Mouse (Mus musculus): ENCODE measurements around the gene Zfp341. TPM values are rescaled to one million over a fixed set of nuclear protein-coding genes. Genes with fewer than 3 reads are reported as not detected.

Gene Zfp341
- polyA plus RNA-seq, 1 experiment from 2014 or later, result 1.1 TPM

DNA sequence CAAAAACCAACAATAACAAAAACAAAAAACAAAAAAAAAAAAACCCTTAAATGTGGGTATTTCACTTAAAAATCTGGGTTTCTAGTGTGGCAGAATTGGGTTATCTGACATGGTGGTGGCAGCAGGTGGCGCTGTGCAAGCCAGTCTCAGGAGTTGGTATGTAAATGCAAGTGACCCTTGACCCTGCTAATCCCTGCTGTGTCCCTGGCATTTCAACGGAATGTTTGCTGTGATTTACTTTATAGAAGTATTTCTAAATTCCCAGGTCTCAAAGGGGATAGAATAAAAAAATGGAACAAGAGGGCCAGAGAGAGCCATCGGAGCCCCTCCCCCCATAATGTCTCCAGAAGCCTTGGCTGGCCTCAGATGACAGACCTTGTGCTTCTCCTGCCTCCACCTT, 35.0 kb downstream of the Zfp341 start:
- Histone ChIP-seq H3K9ac (ENCODE audit: low read length) (no peak overlapping the region), H3K27ac (replicated peaks in 1 of 2; ENCODE audit: control insufficient read depth in 1 of 2, insufficient read depth in 1 of 2, low read depth in 2 of 2, low read length in 2 of 2) (no peak overlapping the region), H3K27me3 (ENCODE audit: control insufficient read depth, insufficient read depth, low read length) (no peaks in the 10 kb centered on the region), H3K4me2 (ENCODE audit: low read length) (no peak overlapping the region), H3K4me1 (ENCODE audit: control insufficient read depth in 2 of 2, insufficient read depth in 2 of 2, low read length in 2 of 2) (no peaks in the 10 kb centered on the region), H3K36me3 (ENCODE audit: control insufficient read depth, insufficient read depth, low read length) (peaks cover 10% of the 10 kb centered on the region; the same call in 1 of the 2 replicates), H3K4me3 (ENCODE audit: control insufficient read depth in 1 of 2, insufficient read depth in 1 of 2, low read depth in 1 of 2, low read length in 2 of 2) (no peak overlapping the region), H3K9me3 (ENCODE audit: control insufficient read depth, low read length) (no peaks in the 10 kb centered on the region)
- 20% methylated on average over 3 of the region's 3 CpGs for WGBS
- ATAC-seq (ENCODE audit: insufficient number of reproducible peaks, insufficient read depth, low FRiP score, low read depth), result no peak

GRCm38 (mm10) chr2:154650404-154650803, 37.3 kb downstream of the Zfp341 start:
- Histone ChIP-seq H3K27ac (replicated peaks in 1 of 2; ENCODE audit: control insufficient read depth in 1 of 2, insufficient read depth in 1 of 2, low read depth in 2 of 2, low read length in 2 of 2) (no peak overlapping the region), H3K4me2 (ENCODE audit: low read length) (no peak overlapping the region), H3K4me1 (ENCODE audit: control insufficient read depth in 2 of 2, insufficient read depth in 2 of 2, low read length in 2 of 2) (no peaks in the 10 kb centered on the region), H3K36me3 (ENCODE audit: control insufficient read depth, insufficient read depth, low read length) (no peaks in the 10 kb centered on the region), H3K4me3 (ENCODE audit: control insufficient read depth in 1 of 2, insufficient read depth in 1 of 2, low read depth in 1 of 2, low read length in 2 of 2) (no peak overlapping the region), H3K9me3 (ENCODE audit: control insufficient read depth, low read length) (no peaks in the 10 kb centered on the region), H3K9ac (ENCODE audit: low read length) (no peak overlapping the region), H3K27me3 (ENCODE audit: control insufficient read depth, insufficient read depth, low read length) (no peaks in the 10 kb centered on the region)
- no peak for ATAC-seq (ENCODE audit: insufficient number of reproducible peaks, insufficient read depth, low FRiP score, low read depth)
- WGBS, result 84% methylated on average over 3 of the region's 3 CpGs

DNA sequence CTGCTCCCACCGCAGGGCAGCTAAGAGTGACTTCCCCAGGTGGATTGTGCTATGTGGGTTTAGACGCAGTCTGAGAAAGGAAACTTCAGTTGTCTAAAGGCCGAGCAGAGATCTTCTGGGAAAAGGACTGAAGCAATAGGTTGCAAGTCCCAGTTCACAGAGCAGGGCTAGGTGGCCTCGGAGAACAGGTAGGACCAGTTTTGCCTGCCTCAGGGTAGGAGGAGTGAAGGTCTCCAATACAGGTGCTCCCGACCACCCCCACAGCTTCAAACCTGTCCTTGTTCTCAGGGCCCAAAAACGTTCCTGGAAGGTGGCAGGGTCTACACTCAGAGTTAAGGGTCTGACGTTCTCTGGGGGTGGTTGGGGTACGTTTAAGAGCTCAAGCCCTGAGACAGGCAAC, 38.3 kb downstream of the Zfp341 start, which contains the start of gene Chmp4b:
Chmp4b (plus strand) TSS at position 343 of the 400 bp plus-strand sequence.
- H3K27ac ChIP-seq (replicated peaks in 1 of 2; ENCODE audit: control insufficient read depth in 1 of 2, insufficient read depth in 1 of 2, low read depth in 2 of 2, low read length in 2 of 2), result no peak within 1 kb of the TSS
- ATAC-seq (ENCODE audit: insufficient number of reproducible peaks, insufficient read depth, low FRiP score, low read depth), result no peak
- H3K4me3 ChIP-seq (ENCODE audit: control insufficient read depth in 1 of 2, insufficient read depth in 1 of 2, low read depth in 1 of 2, low read length in 2 of 2), result no peak within 1 kb of the TSS
- no peak within 1 kb of the TSS for H3K9ac ChIP-seq (ENCODE audit: low read length)
- no peaks in the 10 kb centered on the region for H3K36me3 ChIP-seq (ENCODE audit: control insufficient read depth, insufficient read depth, low read length)
- no peaks in the 10 kb centered on the region for H3K9me3 ChIP-seq (ENCODE audit: control insufficient read depth, low read length)
- H3K27me3 ChIP-seq (ENCODE audit: control insufficient read depth, insufficient read depth, low read length), result no peaks in the 10 kb centered on the region
- H3K4me2 ChIP-seq (ENCODE audit: low read length), result no peak within 1 kb of the TSS
- H3K4me1 ChIP-seq (ENCODE audit: control insufficient read depth in 2 of 2, insufficient read depth in 2 of 2, low read length in 2 of 2), result peaks cover 0 to 4% of the 10 kb centered on the region in 2 experiments; a peak in 1 of 4 replicates
- 46% methylated on average over 8 of the region's 8 CpGs for whole genome bisulfite sequencing

- Histone ChIP-seq H3K9me3 (ENCODE audit: control insufficient read depth, low read length) (no peaks in the 10 kb centered on the region), H3K27me3 (ENCODE audit: control insufficient read depth, insufficient read depth, low read length) (no peaks in the 10 kb centered on the region), H3K4me2 (ENCODE audit: low read length) (no peak overlapping the region), H3K9ac (ENCODE audit: low read length) (no peak overlapping the region), H3K4me3 (ENCODE audit: control insufficient read depth in 1 of 2, insufficient read depth in 1 of 2, low read depth in 1 of 2, low read length in 2 of 2) (no peak overlapping the region), H3K36me3 (ENCODE audit: control insufficient read depth, insufficient read depth, low read length) (no peaks in the 10 kb centered on the region), H3K27ac (replicated peaks in 1 of 2; ENCODE audit: control insufficient read depth in 1 of 2, insufficient read depth in 1 of 2, low read depth in 2 of 2, low read length in 2 of 2) (no peak overlapping the region), H3K4me1 (ENCODE audit: control insufficient read depth in 2 of 2, insufficient read depth in 2 of 2, low read length in 2 of 2) (peaks cover 8 to 23% of the 10 kb centered on the region in 2 experiments)
- no peak for ATAC-seq (ENCODE audit: insufficient number of reproducible peaks, insufficient read depth, low FRiP score, low read depth)
- 85% methylated on average over 12 of the region's 12 CpGs for WGBS
Measured at GRCm38 (mm10) chr2:154654976-154655375, 41.9 kb downstream of the Zfp341 start.

DNA sequence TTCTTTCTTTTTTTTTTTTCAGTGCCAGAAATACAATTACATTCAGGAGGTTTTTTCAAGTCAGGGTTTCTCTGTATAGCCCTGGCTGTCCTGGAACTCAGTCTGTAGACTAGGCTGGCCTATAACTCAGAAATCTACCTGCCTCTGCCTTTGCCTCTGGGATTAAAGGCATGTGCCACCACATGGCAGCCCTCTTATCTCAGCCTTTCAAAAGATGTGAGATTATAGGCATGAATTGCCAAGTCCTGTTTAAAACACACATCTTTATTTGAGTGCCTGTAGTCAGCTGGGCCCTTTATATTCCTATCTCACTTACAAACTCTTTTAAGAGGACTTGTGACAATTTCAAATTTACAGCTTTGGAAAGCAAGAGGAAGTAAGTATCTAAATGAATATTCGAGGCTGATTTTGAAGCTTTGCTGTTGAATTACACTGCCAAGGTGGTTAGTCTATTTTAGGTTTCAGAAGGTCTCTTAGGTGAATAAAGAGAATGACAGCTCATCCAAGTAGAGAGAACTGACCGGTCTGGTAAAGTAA, 42.8 kb downstream of the Zfp341 start:
- Histone ChIP-seq H3K36me3 (ENCODE audit: control insufficient read depth, insufficient read depth, low read length) (peaks cover 6% of the 10 kb centered on the region), H3K4me2 (ENCODE audit: low read length) (peak overlapping the region; percentile 78), H3K9ac (ENCODE audit: low read length) (peak overlapping the region; percentile 54), H3K4me3 (ENCODE audit: control insufficient read depth in 1 of 2, insufficient read depth in 1 of 2, low read depth in 1 of 2, low read length in 2 of 2) (no peak overlapping the region), H3K27ac (replicated peaks in 1 of 2; ENCODE audit: control insufficient read depth in 1 of 2, insufficient read depth in 1 of 2, low read depth in 2 of 2, low read length in 2 of 2) (0 out of 4 replicates have a peak overlapping the region, but pooled peaks of 1 of the 2 experiments have one; percentile 39), H3K27me3 (ENCODE audit: control insufficient read depth, insufficient read depth, low read length) (no peaks in the 10 kb centered on the region), H3K4me1 (ENCODE audit: control insufficient read depth in 2 of 2, insufficient read depth in 2 of 2, low read length in 2 of 2) (peaks cover 8 to 26% of the 10 kb centered on the region in 2 experiments), H3K9me3 (ENCODE audit: control insufficient read depth, low read length) (no peaks in the 10 kb centered on the region)
- 74% methylated on average over 2 of the region's 2 CpGs for WGBS
- ATAC-seq (ENCODE audit: insufficient number of reproducible peaks, insufficient read depth, low FRiP score, low read depth), result no peak

DNA sequence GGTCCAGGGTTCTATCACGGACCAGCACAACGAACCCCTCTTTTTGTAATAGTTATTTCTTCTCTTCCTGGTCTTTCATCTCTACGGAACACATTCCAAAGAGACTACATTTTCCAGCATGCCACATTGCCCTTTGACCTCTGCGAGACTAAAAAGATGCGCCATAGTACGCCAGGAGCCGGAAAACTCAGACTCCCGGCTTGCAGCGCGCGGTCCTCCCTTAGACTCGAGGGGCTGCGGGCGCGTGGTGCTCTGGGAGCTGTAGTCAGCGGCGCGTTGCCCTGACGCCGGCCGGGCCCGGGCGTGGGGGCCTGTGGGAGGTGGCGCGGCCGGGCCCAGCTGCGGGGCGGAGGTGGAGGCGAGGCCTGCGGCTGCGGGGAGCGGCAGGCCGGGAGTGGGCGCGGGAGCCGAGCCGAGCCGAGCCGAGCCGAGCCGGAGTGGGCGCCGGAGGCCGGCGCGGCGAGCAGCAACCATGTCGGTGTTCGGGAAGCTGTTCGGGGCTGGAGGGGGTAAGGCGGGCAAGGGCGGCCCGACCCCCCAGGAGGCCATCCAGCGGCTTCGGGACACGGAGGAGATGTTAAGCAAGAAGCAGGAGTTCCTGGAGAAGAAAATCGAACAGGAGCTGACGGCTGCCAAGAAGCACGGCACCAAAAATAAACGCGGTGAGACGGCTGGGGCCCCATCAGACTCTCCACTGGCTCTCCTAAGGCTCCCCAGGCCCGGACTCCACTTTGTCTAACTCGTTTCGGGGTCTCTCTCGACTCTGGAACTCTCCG, 43.8 kb downstream of the Zfp341 start:
- H3K4me1 ChIP-seq (ENCODE audit: control insufficient read depth in 2 of 2, insufficient read depth in 2 of 2, low read length in 2 of 2), result peaks cover 8 to 26% of the 10 kb centered on the region in 2 experiments
- H3K27ac ChIP-seq (replicated peaks in 1 of 2; ENCODE audit: control insufficient read depth in 1 of 2, insufficient read depth in 1 of 2, low read depth in 2 of 2, low read length in 2 of 2), result peak overlapping the region; percentile 72 to 89
- no peaks in the 10 kb centered on the region for H3K9me3 ChIP-seq (ENCODE audit: control insufficient read depth, low read length)
- ATAC-seq (ENCODE audit: insufficient number of reproducible peaks, insufficient read depth, low FRiP score, low read depth), result peak; percentile 99
- H3K36me3 ChIP-seq (ENCODE audit: control insufficient read depth, insufficient read depth, low read length), result peaks cover 15% of the 10 kb centered on the region
- no peaks in the 10 kb centered on the region for H3K27me3 ChIP-seq (ENCODE audit: control insufficient read depth, insufficient read depth, low read length)
- peak overlapping the region; percentile 99 for H3K9ac ChIP-seq (ENCODE audit: low read length)
- under 1% methylated on average over 65 of the region's 67 CpGs for WGBS
- H3K4me2 ChIP-seq (ENCODE audit: low read length), result peak overlapping the region; percentile 78
- peak overlapping the region; percentile 73 to 97 for H3K4me3 ChIP-seq (ENCODE audit: control insufficient read depth in 1 of 2, insufficient read depth in 1 of 2, low read depth in 1 of 2, low read length in 2 of 2)

- peak overlapping the region; percentile 99 for H3K9ac ChIP-seq (ENCODE audit: low read length)
- H3K27ac ChIP-seq (replicated peaks in 1 of 2; ENCODE audit: control insufficient read depth in 1 of 2, insufficient read depth in 1 of 2, low read depth in 2 of 2, low read length in 2 of 2), result peak overlapping the region; percentile 72 to 89
- no peak for ATAC-seq (ENCODE audit: insufficient number of reproducible peaks, insufficient read depth, low FRiP score, low read depth)
- 4% methylated on average over 12 of the region's 12 CpGs for WGBS
- H3K36me3 ChIP-seq (ENCODE audit: control insufficient read depth, insufficient read depth, low read length), result peaks cover 15% of the 10 kb centered on the region
- H3K4me2 ChIP-seq (ENCODE audit: low read length), result peak overlapping the region; percentile 78
- H3K4me3 ChIP-seq (ENCODE audit: control insufficient read depth in 1 of 2, insufficient read depth in 1 of 2, low read depth in 1 of 2, low read length in 2 of 2), result peak overlapping the region; percentile 73 to 97
- H3K27me3 ChIP-seq (ENCODE audit: control insufficient read depth, insufficient read depth, low read length), result no peaks in the 10 kb centered on the region
- no peaks in the 10 kb centered on the region for H3K9me3 ChIP-seq (ENCODE audit: control insufficient read depth, low read length)
- H3K4me1 ChIP-seq (ENCODE audit: control insufficient read depth in 2 of 2, insufficient read depth in 2 of 2, low read length in 2 of 2), result peaks cover 8 to 26% of the 10 kb centered on the region in 2 experiments
Measured at GRCm38 (mm10) chr2:154657486-154658237, 44.6 kb downstream of the Zfp341 start.
